Mouse (Mus musculus) T-helper 1 cell (primary cell): ENCODE data around the gene Olfr1298.

ENCODE experiments used
- in situ Hi-C: fragments of 300-600 bp; cut with MboI, MseI; formaldehyde crosslinking; loops from one replicate; pipeline ENCODE4 v1.15.1; 2025; ENCODE audit warnings: high pct_unique_total_duplicates

Olfr1298 gene

DNA sequence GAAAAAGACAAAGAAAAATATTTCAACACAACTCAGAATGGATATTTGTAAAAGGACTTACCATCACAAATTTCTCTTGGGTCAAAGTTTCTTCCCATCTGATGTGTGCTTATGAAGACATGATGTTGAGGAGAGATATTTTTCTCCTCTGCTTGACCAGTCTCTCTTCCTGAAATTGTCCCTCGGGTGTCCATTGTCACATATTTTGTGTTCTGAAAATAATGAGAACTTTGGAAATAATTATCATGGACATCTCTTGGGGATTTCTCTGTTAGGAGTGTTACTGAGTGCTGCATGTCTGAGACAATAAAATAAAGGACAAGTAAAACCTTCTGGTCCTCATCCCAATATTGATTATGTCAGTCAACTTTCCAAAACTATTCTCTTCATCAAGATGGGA, at the start of gene Olfr1298:
Olfr1298 (minus strand) TSS at position 101 of the 400 bp plus-strand sequence.
- in situ Hi-C loops, result no loop called here

- in situ Hi-C loops, result no loop called here
Observed at GRCm38 (mm10) chr2:111661119-111661518, 12.1 kb upstream of the Olfr1298 start, which contains the start of gene Olfr1299. Gene Olfr1299, plus strand, starts transcription at chr2:111661419.

DNA sequence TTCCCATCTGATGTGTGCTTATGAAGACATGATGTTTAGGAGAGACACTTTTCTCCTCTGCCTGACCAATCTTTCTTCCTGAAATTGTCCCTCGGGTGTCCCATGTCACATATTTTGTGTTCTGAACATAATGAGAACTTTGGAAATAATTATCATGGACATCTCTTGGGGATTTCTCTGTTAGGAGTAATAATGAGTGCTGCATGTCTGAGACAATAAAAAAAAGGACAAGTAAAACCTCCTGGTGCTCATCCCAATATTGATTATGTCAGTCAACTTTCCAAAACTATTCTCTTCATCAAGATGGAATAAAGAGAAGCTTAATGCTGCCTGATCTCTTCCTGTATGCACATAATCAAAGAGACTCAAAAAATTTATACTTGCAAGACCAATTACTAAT, 22.6 kb downstream of the Olfr1298 start, which contains the start of gene Olfr1297:
Olfr1297 (minus strand) TSS at position 101 of the 400 bp plus-strand sequence.
- in situ Hi-C loops, result no loop called here
